Mouse (Mus musculus): Measurements from ENCODE around the gene Prrc2b. TPM values are rescaled to one million over a fixed set of nuclear protein-coding genes. Genes with fewer than 3 reads are reported as not detected.

The Prrc2b gene
- polyA plus RNA-seq (2015; fragmentation: Nextera tagmentation; extraction: Ambion mirVana): 7.5 and 8.4 TPM in 2 replicates

GRCm38 (mm10) chr2:32150924-32151659, at the start of gene Prrc2b:
TSS of gene Prrc2b (plus strand) at chr2:32151082.
- DNase-seq (peak; percentile 79), ATAC-seq (peak; percentile 65)
- Histone ChIP-seq H3K4me3 (ENCODE audit: low read depth, low read length) (peak within 1 kb of the TSS; percentile 97), H3K4me1 (ENCODE audit: insufficient read depth) (peaks cover 45% of the 10 kb centered on the region), H3K9me3 (ENCODE audit: low read length) (no peaks in the 10 kb centered on the region), H3K27ac (ENCODE audit: low read depth) (peak within 1 kb of the TSS; percentile 99), H3K27me3 (ENCODE audit: insufficient read depth, low read length) (no peaks in the 10 kb centered on the region), H3K36me3 (replicated peaks; ENCODE audit: insufficient read depth, low read length) (no peaks in the 10 kb centered on the region), H3K4me2 (ENCODE audit: low read depth, low read length) (peak within 1 kb of the TSS; percentile 86), H3K9ac (replicated peaks) (peak within 1 kb of the TSS; percentile 97)
- 3% methylated on average over 104 of the region's 117 CpGs for WGBS (ENCODE audit: insufficient replicate concordance)
- TF ChIP-seq CTCF (IDR thresholded peaks at IDR 0.05; ENCODE audit: low read depth): peak; percentile 44
- no peak for TF ChIP-seq EP300 (IDR thresholded peaks at IDR 0.05; ENCODE audit: low read depth)

- Histone ChIP-seq H3K4me2 (ENCODE audit: low read depth, low read length) (no peak overlapping the region), H3K36me3 (replicated peaks; ENCODE audit: insufficient read depth, low read length) (0 out of 2 replicates have a peak, but pooled peaks cover 3% of the 10 kb centered on the region), H3K4me3 (ENCODE audit: low read depth, low read length) (no peak overlapping the region), H3K9me3 (ENCODE audit: low read length) (no peaks in the 10 kb centered on the region), H3K9ac (replicated peaks) (no peak overlapping the region), H3K4me1 (ENCODE audit: insufficient read depth) (peaks cover 2% of the 10 kb centered on the region; the same call in 1 of the 2 replicates), H3K27me3 (ENCODE audit: insufficient read depth, low read length) (no peaks in the 10 kb centered on the region), H3K27ac (ENCODE audit: low read depth) (no peak overlapping the region)
- no peak for DNase-seq
- no peak for ATAC-seq
- no peak for TF ChIP-seq EP300 (IDR thresholded peaks at IDR 0.05; ENCODE audit: low read depth)
- no peak for TF ChIP-seq CTCF (IDR thresholded peaks at IDR 0.05; ENCODE audit: low read depth)
- 66% methylated on average over 5 of the region's 5 CpGs for WGBS (ENCODE audit: insufficient replicate concordance)
These were observed 47.9 kb upstream of the Prrc2b start for GRCm38 (mm10) chr2:32102944-32103343.

- WGBS (ENCODE audit: insufficient replicate concordance): 74% methylated on average over 7 of the region's 7 CpGs
- Histone ChIP-seq H3K4me1 (ENCODE audit: insufficient read depth) (peaks cover 2% of the 10 kb centered on the region; the same call in 1 of the 2 replicates), H3K9me3 (ENCODE audit: low read length) (no peaks in the 10 kb centered on the region), H3K27ac (ENCODE audit: low read depth) (no peak overlapping the region), H3K4me2 (ENCODE audit: low read depth, low read length) (no peak overlapping the region), H3K9ac (replicated peaks) (no peak overlapping the region), H3K36me3 (replicated peaks; ENCODE audit: insufficient read depth, low read length) (0 out of 2 replicates have a peak, but pooled peaks cover 3% of the 10 kb centered on the region), H3K4me3 (ENCODE audit: low read depth, low read length) (no peak overlapping the region), H3K27me3 (ENCODE audit: insufficient read depth, low read length) (no peaks in the 10 kb centered on the region)
- TF ChIP-seq CTCF (IDR thresholded peaks at IDR 0.05; ENCODE audit: low read depth): no peak
- TF ChIP-seq EP300 (IDR thresholded peaks at IDR 0.05; ENCODE audit: low read depth): no peak
- ATAC-seq: no peak
- no peak for DNase-seq
These were observed 47.3 kb upstream of the Prrc2b start for GRCm38 (mm10) chr2:32103557-32103956.

- Histone ChIP-seq H3K4me3 (ENCODE audit: low read depth, low read length) (no peak overlapping the region), H3K4me2 (ENCODE audit: low read depth, low read length) (no peak overlapping the region), H3K9me3 (ENCODE audit: low read length) (no peaks in the 10 kb centered on the region), H3K27me3 (ENCODE audit: insufficient read depth, low read length) (no peaks in the 10 kb centered on the region), H3K27ac (ENCODE audit: low read depth) (no peak overlapping the region), H3K4me1 (ENCODE audit: insufficient read depth) (peaks cover 2% of the 10 kb centered on the region; the same call in 1 of the 2 replicates), H3K36me3 (replicated peaks; ENCODE audit: insufficient read depth, low read length) (0 out of 2 replicates have a peak, but pooled peaks cover 3% of the 10 kb centered on the region), H3K9ac (replicated peaks) (no peak overlapping the region)
- 75% methylated on average over 7 of the region's 7 CpGs for WGBS (ENCODE audit: insufficient replicate concordance)
- no peak for ATAC-seq
- TF ChIP-seq EP300 (IDR thresholded peaks at IDR 0.05; ENCODE audit: low read depth): no peak
- TF ChIP-seq CTCF (IDR thresholded peaks at IDR 0.05; ENCODE audit: low read depth): no peak
- no peak for DNase-seq
These were observed 46.8 kb upstream of the Prrc2b start for GRCm38 (mm10) chr2:32104122-32104521.

- Histone ChIP-seq H3K27ac (ENCODE audit: low read depth) (no peak overlapping the region), H3K36me3 (replicated peaks; ENCODE audit: insufficient read depth, low read length) (no peaks in the 10 kb centered on the region), H3K4me1 (ENCODE audit: insufficient read depth) (peaks cover 2% of the 10 kb centered on the region; the same call in 1 of the 2 replicates), H3K4me2 (ENCODE audit: low read depth, low read length) (no peak overlapping the region), H3K4me3 (ENCODE audit: low read depth, low read length) (no peak overlapping the region), H3K9me3 (ENCODE audit: low read length) (no peaks in the 10 kb centered on the region), H3K27me3 (ENCODE audit: insufficient read depth, low read length) (no peaks in the 10 kb centered on the region), H3K9ac (replicated peaks) (no peak overlapping the region)
- ATAC-seq (no peak), DNase-seq (no peak)
- WGBS (ENCODE audit: insufficient replicate concordance): 80% methylated on average over 16 of the region's 16 CpGs
- no peak for TF ChIP-seq CTCF (IDR thresholded peaks at IDR 0.05; ENCODE audit: low read depth)
- no peak for TF ChIP-seq EP300 (IDR thresholded peaks at IDR 0.05; ENCODE audit: low read depth)
These were observed 45.6 kb upstream of the Prrc2b start for GRCm38 (mm10) chr2:32105117-32105913.

- Histone ChIP-seq H3K4me3 (ENCODE audit: low read depth, low read length) (no peak overlapping the region), H3K9me3 (ENCODE audit: low read length) (no peaks in the 10 kb centered on the region), H3K36me3 (replicated peaks; ENCODE audit: insufficient read depth, low read length) (no peaks in the 10 kb centered on the region), H3K27ac (ENCODE audit: low read depth) (no peak overlapping the region), H3K9ac (replicated peaks) (no peak overlapping the region), H3K4me1 (ENCODE audit: insufficient read depth) (peaks cover 2% of the 10 kb centered on the region; the same call in 1 of the 2 replicates), H3K4me2 (ENCODE audit: low read depth, low read length) (no peak overlapping the region), H3K27me3 (ENCODE audit: insufficient read depth, low read length) (no peaks in the 10 kb centered on the region)
- 75% methylated on average over 7 of the region's 7 CpGs for WGBS (ENCODE audit: insufficient replicate concordance)
- TF ChIP-seq EP300 (IDR thresholded peaks at IDR 0.05; ENCODE audit: low read depth) (no peak), CTCF (IDR thresholded peaks at IDR 0.05; ENCODE audit: low read depth) (no peak)
- DNase-seq (no peak), ATAC-seq (no peak)
These were observed 45.0 kb upstream of the Prrc2b start for GRCm38 (mm10) chr2:32105930-32106329.
